Mouse (Mus musculus): ENCODE measurements around the gene Mrpl44.

Mrpl44 gene

GRCm38 (mm10) chr1:79775927-79776458 is at the start of gene Mrpl44, which contains the start of gene Wdfy1:
TSS of gene Mrpl44 (plus strand) at chr1:79776018.
TSS of gene Wdfy1 (minus strand) at chr1:79776143.
- DNase-seq (ENCODE audit: low spot score), result peak; percentile 98

DNA sequence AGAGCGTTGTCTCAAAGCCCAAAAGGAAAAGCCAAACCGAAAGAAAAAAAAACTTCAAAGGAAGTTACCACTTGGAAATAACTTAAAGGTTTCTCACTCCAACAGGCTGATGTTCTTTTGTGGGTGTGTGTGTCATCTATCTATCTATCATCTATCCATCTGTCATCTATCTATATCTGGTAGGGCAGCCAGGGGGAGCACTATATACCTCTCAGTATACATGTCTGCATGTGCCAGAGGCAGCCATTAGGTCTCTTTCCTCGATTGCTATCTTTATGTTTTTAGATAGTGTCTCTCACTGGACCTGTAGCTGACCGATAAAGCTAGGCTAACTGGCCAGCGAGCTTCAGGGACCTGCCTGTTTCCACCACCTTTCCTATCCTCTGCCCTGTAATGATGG is 41.0 kb upstream of the Mrpl44 start:
- DNase-seq (ENCODE audit: low spot score), result no peak

DNA sequence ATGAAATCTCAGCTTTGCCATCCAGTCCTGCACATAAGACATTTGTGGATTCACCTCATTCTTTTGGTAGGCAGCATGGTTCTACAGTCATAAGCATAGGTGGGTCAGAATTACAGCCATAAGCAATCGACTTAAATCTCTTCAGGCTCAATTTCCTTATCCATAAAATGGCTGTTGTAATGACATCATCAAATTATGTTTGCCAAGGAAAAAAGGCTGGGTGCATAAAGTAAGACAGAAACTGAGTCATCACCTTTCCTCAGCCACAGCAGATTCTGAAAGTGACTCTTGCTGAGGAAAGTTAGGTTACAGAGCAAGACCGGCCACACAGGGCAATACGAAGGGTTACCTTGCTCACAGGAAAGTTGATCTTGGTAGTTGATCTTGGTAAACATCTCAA is 39.4 kb upstream of the Mrpl44 start:
- no peak for DNase-seq (ENCODE audit: low spot score)

DNA sequence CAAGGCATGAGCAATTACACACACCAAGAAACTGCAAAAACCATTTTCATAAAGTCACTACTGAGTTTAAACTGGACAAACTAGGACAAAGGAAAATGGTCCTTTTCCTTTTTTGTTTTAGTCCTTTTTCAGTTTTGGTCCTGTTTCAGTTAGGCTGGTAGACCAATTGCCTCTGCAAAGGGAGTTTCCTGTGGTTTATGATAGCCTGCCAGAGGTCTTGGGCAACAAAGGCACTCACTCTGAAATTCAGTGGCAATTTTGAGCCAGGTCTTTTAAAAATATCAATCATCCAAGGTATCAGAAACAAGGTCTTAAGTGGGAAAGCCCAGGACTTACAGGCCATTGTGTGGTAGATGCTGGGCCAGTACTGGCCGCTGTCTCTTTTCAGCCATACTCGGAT is 36.1 kb upstream of the Mrpl44 start:
- DNase-seq (ENCODE audit: low spot score), result no peak

DNA sequence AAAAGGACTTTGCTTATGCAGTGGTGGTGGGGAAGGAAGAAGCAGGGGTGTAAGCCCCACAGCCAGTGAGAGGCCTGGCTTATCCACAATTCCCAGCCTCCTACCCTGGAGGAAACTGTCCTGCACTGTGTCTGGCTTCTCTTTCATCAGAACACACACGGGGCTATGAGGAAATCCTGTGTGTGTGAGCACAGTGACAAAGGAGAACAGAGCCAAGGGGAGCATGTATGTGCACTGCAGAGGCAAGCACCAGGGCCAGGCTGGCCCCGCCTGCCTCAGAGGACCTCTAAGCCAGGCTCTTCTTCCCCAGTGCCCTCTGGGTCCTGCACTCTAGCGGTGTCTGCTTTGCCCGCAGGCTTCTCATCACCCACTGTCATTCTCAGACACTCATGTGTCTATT is 34.8 kb upstream of the Mrpl44 start:
- no peak for DNase-seq (ENCODE audit: low spot score)

DNA sequence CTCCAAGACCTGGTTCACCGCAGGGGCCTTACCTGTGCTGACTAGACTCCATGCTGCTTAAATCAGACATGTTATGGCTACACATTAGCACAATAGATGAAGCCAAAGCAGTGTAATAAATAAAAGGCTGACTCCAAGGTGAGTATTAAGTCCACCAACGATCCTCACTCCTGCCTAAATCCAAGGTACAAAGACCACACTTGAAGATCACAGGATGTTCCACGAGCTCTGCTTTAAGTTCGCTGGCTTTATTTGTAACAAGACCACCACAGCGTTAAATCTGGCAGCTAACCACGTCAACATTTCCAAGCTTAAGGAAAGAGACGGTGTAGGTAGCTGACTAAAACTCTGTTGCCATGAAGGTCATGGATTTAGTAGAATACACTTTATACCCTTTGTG is 32.9 kb upstream of the Mrpl44 start:
- no peak for DNase-seq (ENCODE audit: low spot score)

- DNase-seq (ENCODE audit: low spot score), result no peak
Measured at GRCm38 (mm10) chr1:79743385-79743784, 32.4 kb upstream of the Mrpl44 start.

DNA sequence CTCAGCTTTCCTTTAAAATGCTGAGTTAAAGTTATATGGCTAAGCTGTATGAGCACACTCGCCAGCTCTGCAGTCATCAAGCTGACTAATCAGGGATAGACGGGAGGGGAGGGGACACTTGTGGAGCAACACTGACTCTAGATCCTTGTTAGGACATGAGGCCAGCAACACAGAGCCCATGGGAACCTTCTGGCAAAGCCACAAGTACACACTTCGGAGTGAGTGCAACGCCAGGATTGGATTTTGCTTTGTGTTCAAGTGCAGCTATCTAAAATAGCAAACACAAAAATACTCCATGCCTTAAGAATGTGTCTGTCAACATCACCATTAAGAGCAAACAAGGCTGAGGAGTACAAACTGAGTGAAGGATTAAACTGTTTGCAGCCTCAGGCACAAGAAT is 29.8 kb upstream of the Mrpl44 start:
- no peak for DNase-seq (ENCODE audit: low spot score)

- no peak for DNase-seq (ENCODE audit: low spot score)
Measured at GRCm38 (mm10) chr1:79751186-79751585, 24.6 kb upstream of the Mrpl44 start.

- DNase-seq (ENCODE audit: low spot score), result no peak
Measured at GRCm38 (mm10) chr1:79752015-79752695, 23.7 kb upstream of the Mrpl44 start.

DNA sequence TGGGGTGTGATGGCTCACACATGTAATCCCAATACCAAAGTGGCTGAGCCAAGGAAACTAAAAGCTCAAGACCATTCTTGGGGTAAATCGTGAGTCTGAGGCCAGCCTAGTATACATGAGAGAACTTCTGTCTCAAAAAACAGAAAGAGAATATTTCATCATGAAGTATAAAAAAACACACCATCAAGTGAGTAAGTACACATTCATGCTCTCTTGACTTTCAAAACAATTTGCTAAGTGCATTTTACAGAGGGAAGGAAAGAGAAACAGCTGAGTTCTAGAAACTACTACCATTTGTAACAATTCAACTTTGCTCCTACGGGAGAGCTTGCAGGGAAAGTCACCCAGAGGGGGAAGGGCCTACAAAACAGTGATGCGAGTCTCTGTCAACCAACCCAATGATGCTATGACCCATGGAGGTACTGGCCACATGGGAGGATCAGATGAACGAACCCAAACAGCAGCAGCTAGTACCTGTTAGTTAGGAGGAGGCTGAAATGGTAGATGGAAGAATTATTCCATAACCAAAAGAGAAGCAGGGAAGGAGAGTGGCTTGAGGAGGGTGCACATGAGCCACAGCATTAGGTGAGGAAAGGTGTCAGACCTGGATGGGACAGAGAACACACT is 23.0 kb upstream of the Mrpl44 start:
- no peak for DNase-seq (ENCODE audit: low spot score)

GRCm38 (mm10) chr1:79753456-79753855 is 22.4 kb upstream of the Mrpl44 start:
- no peak for DNase-seq (ENCODE audit: low spot score)

GRCm38 (mm10) chr1:79754936-79755335 is 20.9 kb upstream of the Mrpl44 start:
- DNase-seq (ENCODE audit: low spot score), result no peak

DNA sequence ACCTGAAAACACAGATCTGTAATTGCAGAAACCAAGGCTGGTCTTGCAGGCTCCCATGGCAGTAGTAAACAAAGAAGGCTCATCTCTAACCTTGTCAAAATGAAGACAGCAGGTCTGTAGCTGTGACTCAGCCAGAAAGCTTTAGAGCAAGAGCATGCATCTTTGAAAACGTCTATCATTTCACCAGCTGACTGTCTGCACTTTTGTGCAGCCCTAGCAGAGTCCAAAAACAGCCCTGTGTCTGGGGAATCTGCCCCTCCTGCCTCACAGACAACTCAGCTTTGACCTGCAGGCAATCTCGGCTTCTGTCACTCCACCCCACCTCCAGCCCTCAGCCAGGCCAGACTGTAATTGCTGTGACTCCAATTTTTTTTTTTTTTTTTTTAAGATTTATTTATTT is 20.4 kb upstream of the Mrpl44 start:
- DNase-seq (ENCODE audit: low spot score), result no peak

DNA sequence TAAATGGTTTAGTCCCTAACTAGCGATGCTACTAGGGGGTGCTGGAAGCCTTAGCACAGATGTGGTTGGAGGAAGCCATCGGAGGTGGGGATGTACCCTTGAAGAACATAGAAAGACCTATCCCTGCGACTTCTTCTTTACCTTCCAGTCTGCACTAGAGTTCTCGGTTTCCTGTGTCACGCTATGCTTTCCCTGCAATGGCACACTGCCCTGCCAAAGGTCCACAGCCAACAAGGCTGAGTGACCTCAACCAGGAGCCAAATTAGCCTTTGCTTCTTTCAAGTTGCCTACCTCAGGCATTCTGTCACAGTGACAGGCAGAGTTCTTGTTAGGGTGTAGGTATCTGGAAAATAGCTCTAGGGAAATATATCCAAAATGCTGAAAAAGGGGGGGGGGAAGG is 19.4 kb upstream of the Mrpl44 start:
- DNase-seq (ENCODE audit: low spot score), result no peak

DNA sequence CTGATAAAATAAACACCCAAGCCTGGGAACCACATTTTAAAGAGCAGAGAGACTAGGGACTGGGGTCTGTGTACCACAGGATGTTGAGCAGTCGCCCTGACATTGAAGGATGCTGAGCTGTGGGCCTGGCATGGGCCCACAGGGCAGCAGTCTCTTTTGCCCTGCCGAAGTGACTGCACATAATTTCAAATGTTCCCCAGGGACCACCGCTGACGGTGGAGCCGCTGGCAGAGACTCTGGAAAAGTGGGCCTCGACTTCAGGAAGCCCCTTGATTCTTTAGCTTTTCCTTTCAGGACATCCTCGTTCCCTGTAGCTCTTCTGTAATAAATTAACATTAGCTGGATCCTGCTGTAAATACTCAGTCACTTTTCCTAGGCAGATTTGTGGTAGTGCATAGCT is 18.7 kb upstream of the Mrpl44 start:
- DNase-seq (ENCODE audit: low spot score), result no peak

DNA sequence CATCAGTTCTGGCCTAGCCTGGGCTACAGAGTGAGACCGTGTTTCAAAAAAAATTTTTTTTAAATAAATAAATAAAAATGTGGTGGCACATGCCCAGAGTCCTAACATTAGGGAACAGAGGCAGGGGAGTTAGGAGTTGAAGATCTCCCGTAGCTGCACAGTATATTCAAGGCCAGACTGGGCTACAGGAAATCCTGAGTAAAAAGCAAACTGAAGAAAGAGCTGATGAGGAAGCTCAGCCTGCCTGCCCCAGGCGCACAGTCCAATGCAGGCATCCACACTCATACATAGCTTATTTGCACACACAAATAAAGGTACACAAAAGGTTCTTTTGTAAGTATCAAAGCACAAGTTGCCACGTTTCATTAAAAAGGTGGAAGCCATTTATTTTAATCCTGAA is 18.2 kb upstream of the Mrpl44 start:
- DNase-seq (ENCODE audit: low spot score), result no peak

- no peak for DNase-seq (ENCODE audit: low spot score)
Measured at GRCm38 (mm10) chr1:79759006-79759405, 16.8 kb upstream of the Mrpl44 start.

DNA sequence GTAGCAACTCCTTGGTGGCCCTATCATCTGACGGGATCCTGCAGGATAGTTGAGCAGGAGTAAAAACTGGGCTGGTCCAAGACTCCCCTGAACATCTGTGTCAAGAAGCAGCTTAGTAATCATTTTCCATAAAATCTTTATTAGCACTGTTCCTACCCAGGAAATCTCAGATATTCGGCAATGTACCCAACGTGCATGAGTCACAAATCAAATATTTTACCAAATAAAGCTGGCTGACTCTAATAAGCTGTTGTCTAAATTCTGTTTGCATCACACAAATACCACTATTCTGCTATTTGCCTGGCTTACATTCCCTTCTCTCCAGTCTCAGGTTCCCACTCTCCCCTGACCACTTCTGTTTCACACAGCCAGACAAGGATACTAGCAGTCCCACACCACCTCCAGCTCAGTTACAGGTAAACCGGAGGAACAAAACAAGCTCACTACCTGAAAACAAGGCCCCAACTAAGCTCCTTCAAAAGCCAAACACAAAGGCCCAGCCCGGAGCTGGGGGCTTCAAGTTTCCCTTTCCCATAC is 16.3 kb upstream of the Mrpl44 start:
- no peak for DNase-seq (ENCODE audit: low spot score)

DNA sequence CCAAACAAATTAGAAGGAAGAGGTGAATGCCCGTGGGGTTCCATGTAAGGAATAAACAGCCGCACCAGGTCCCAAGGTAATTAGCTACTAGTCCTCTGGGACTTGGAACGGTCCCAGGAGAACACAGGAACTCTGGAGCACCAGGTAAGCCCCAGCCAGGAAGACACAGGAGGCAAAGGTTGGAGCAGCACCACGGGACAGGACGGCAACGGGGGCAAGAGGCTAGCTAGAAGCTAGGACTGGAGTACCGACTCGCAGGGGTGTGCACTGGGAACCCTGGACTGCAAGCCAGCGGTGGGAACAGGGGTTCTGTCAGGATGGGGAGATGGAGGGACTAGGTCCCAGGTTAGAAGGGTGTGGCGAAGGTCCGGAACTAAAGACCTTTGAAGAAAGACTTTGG is 15.2 kb upstream of the Mrpl44 start:
- DNase-seq (ENCODE audit: low spot score), result peak; percentile 38

DNA sequence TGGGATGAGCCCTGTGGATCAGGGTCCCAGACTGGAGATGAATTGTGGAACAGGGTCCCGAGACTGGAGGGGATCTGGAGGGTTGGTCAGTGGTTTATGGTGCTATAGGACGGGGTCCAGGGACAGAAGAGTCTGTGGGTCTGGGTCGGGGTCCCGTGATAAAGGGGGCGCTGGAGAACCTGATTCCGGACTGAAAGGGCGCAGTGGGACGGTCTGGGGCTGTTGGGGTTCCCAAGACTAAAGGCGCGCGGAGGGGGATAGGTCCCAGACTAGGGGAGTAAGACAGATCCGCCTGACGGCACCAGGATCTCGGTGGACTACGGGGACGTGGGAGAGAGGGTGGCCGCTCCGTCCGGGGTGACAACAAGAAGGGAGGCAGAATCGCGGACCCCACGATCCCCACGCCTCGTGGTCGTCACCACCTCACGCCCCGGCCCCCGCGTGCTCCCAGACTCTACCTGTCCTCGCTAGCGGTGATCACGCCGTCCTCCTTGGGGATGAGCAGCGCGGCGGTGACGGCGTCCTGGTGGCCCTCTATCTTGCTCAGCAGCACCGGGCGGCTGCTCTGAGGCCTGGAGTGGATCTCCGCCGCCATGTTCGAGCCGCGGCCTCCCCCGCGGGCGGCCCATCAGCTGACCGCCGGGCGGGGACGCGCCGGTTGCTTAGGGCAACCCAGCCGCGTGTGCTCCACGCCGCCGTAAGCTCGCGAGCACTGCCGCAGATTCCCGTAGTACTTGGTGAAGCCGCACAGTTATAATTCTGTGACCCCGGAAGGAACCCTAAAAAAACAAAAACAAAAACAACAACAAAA is 14.5 kb upstream of the Mrpl44 start:
- DNase-seq (ENCODE audit: low spot score), result peak; percentile 92

DNA sequence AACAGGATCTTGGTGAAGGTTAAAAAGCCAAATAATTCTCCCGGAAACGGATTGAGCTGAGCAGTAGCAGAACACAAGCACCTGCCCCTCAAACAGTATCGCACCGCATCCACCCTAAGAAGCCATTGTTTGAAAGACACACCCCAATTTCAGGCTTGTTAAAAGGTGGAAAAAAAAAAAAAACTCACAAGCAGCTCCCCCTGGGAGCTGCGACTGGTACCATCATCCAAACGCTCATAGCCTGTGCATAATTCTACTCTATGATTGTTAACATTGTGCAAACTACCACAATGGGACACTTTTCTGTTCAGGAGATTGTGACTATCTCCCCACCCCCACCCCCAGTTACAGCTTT is 13.9 kb upstream of the Mrpl44 start:
- DNase-seq (ENCODE audit: low spot score), result no peak
